Mouse (Mus musculus): Measurements from ENCODE around the gene Prss42. TPM values are rescaled to one million over a fixed set of nuclear protein-coding genes. Genes with fewer than 3 reads are reported as not detected.

Gene Prss42
- not detected for polyA plus RNA-seq (2015; fragmentation: Illumina TruSeq; extraction: RNeasy Lipid Tissue Mini Kit (QIAGEN cat#74804); ENCODE audit: insufficient read depth, low replicate concordance)

DNA sequence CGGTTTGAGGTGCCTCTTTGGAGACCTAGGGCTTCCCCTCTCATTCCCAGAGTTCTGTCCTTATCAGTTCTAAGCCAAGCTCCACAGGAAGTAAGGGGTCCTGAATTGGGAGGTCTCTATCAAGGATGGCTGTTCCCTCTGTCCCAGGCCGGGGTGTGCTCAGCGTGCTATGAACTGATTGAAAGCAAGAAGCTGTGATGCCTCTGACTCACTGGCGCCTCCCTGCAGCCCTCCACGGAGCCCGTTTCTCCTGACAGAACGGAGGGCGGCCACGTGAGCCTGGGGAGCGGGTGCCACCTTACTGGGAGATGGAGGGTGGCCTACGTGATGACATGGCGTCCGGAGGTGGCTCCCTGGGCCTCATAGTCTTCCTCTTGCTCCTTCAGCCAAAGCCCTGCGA lies at the start of gene Prss42:
TSS of gene Prss42 (plus strand) at position 301 of the 400 bp plus-strand sequence.

DNA sequence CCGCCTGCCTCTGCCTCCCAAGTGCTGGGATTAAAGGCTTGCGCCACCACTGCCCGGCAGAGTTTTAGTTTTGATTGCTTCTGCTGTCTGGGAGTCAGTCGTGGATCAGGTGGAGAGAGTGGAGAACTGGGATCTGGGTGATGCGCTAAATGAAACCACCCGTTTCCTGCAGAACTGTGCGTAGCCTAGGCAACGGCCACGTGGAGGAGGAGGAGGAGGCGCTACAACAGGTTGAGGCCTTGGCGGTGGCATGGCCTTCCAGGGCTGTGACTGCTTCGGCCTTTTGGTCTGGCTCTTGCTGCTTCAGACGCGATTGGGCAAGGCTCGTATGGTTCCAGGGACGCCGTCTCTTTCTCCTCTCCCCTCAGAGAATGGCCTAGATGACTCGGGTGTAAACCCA lies 15.8 kb downstream of the Prss42 start, which contains the start of gene Prss44:
TSS of gene Prss44 (plus strand) at position 206 of the 400 bp plus-strand sequence.

DNA sequence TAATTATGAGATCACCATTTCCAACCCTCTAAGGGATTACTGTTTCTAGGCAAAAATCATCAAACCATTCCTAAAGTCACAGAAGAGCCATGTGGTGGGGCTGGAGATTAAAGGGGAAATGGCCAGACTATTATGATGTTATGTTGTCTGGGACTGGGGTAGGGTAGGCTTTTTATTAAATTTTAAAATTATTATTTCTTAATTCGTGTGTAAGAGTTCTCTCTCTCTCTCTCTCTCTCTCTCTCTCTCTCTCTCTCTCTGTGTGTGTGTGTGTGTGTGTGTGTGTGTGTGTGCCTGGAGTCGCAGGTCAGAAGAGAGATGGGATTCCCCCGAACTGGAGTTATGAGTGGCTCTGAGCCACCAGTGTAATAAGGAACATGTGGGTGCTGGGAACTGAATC lies 28.4 kb downstream of the Prss42 start, which contains the start of gene Prss43:
TSS of gene Prss43 (plus strand) at position 301 of the 400 bp plus-strand sequence.

DNA sequence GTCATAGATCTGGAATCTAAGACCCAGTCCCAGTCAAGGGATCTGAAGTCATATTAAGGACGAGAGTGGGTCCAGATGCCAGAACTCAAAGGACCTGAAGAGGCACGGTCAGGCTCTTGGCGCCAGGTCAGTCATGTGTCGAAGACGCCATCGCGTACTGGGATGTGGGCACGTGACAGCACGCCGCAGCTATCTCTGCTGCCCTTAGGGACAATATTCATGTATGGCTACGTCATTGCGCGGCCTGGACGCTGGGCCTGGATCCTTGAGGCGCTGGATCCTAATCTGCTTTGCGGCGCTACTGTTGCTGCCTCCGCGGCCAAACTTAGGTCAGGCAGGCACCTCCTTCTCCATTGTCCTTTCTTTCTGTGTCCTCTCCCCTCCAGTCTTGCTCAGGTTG lies 36.4 kb downstream of the Prss42 start, which contains the start of gene Prss45:
TSS of gene Prss45 (plus strand) at position 178 of the 400 bp plus-strand sequence.

DNA sequence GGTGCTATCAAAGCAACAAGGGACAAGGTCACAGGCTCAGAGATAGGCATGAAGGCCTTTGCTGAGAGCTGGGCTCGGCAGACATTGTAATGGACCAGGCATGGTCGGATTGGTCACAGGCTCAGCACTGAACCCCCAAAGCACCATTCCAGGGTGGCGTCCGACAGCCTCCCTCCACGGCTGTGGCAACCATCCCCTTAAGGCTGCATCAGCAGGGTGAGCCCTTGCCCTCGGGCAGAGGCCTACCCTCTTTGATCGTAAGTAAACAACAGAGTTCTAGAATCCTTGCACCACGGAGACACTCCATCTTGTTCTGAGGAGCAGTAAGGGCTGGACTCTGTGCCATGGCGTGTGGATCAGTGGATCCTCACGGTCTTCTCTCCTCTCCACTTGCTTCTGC lies 46.2 kb downstream of the Prss42 start, which contains the start of gene Prss46:
TSS of gene Prss46 (plus strand) at position 301 of the 400 bp plus-strand sequence.

Other genes with a start within 250 kb of the Prss42 start
- gene Nradd, start 173.7 kb upstream of the Prss42 start, polyA plus RNA-seq (2015; fragmentation: Illumina TruSeq; extraction: RNeasy Lipid Tissue Mini Kit (QIAGEN cat#74804); ENCODE audit: insufficient read depth, low replicate concordance) = 6.0 TPM
- gene Nbeal2, start 144.0 kb upstream of the Prss42 start, polyA plus RNA-seq (2015; fragmentation: Illumina TruSeq; extraction: RNeasy Lipid Tissue Mini Kit (QIAGEN cat#74804); ENCODE audit: insufficient read depth, low replicate concordance) = 16.4 TPM
- 74.1 TPM for gene Ccdc12, start 141.7 kb upstream of the Prss42 start, polyA plus RNA-seq (2015; fragmentation: Illumina TruSeq; extraction: RNeasy Lipid Tissue Mini Kit (QIAGEN cat#74804); ENCODE audit: insufficient read depth, low replicate concordance)
- not detected for gene Myl3, start 56.3 kb upstream of the Prss42 start, polyA plus RNA-seq (2015; fragmentation: Illumina TruSeq; extraction: RNeasy Lipid Tissue Mini Kit (QIAGEN cat#74804); ENCODE audit: insufficient read depth, low replicate concordance)
- gene Pth1r, start 51.0 kb upstream of the Prss42 start, polyA plus RNA-seq (2015; fragmentation: Illumina TruSeq; extraction: RNeasy Lipid Tissue Mini Kit (QIAGEN cat#74804); ENCODE audit: insufficient read depth, low replicate concordance) = 1.9 TPM
- gene Prss44, start 15.8 kb downstream of the Prss42 start, polyA plus RNA-seq (2015; fragmentation: Illumina TruSeq; extraction: RNeasy Lipid Tissue Mini Kit (QIAGEN cat#74804); ENCODE audit: insufficient read depth, low replicate concordance) = not detected
- not detected for gene Prss43, start 28.5 kb downstream of the Prss42 start, polyA plus RNA-seq (2015; fragmentation: Illumina TruSeq; extraction: RNeasy Lipid Tissue Mini Kit (QIAGEN cat#74804); ENCODE audit: insufficient read depth, low replicate concordance)
- gene Prss45, start 36.4 kb downstream of the Prss42 start, polyA plus RNA-seq (2015; fragmentation: Illumina TruSeq; extraction: RNeasy Lipid Tissue Mini Kit (QIAGEN cat#74804); ENCODE audit: insufficient read depth, low replicate concordance) = not detected
- gene Prss46, start 46.3 kb downstream of the Prss42 start, polyA plus RNA-seq (2015; fragmentation: Illumina TruSeq; extraction: RNeasy Lipid Tissue Mini Kit (QIAGEN cat#74804); ENCODE audit: insufficient read depth, low replicate concordance) = not detected
- gene Prss50, start 59.8 kb downstream of the Prss42 start, polyA plus RNA-seq (2015; fragmentation: Illumina TruSeq; extraction: RNeasy Lipid Tissue Mini Kit (QIAGEN cat#74804); ENCODE audit: insufficient read depth, low replicate concordance) = not detected
- gene Als2cl, start 81.7 kb downstream of the Prss42 start, polyA plus RNA-seq (2015; fragmentation: Illumina TruSeq; extraction: RNeasy Lipid Tissue Mini Kit (QIAGEN cat#74804); ENCODE audit: insufficient read depth, low replicate concordance) = 31.4 TPM
- gene Tmie, start 81.9 kb downstream of the Prss42 start, polyA plus RNA-seq (2015; fragmentation: Illumina TruSeq; extraction: RNeasy Lipid Tissue Mini Kit (QIAGEN cat#74804); ENCODE audit: insufficient read depth, low replicate concordance) = 7.9 TPM
- 0.66 TPM for gene Fam240a, start 118.7 kb downstream of the Prss42 start, polyA plus RNA-seq (2015; fragmentation: Illumina TruSeq; extraction: RNeasy Lipid Tissue Mini Kit (QIAGEN cat#74804); ENCODE audit: insufficient read depth, low replicate concordance)
- gene Tdgf1, start 148.0 kb downstream of the Prss42 start, polyA plus RNA-seq (2015; fragmentation: Illumina TruSeq; extraction: RNeasy Lipid Tissue Mini Kit (QIAGEN cat#74804); ENCODE audit: insufficient read depth, low replicate concordance) = 0.62 TPM
- gene Lrrc2, start 153.4 kb downstream of the Prss42 start, polyA plus RNA-seq (2015; fragmentation: Illumina TruSeq; extraction: RNeasy Lipid Tissue Mini Kit (QIAGEN cat#74804); ENCODE audit: insufficient read depth, low replicate concordance) = 0.08 TPM
- gene Rtp3, start 192.4 kb downstream of the Prss42 start, polyA plus RNA-seq (2015; fragmentation: Illumina TruSeq; extraction: RNeasy Lipid Tissue Mini Kit (QIAGEN cat#74804); ENCODE audit: insufficient read depth, low replicate concordance) = 1.4 TPM
- 6.9 TPM for gene Ltf, start 221.1 kb downstream of the Prss42 start, polyA plus RNA-seq (2015; fragmentation: Illumina TruSeq; extraction: RNeasy Lipid Tissue Mini Kit (QIAGEN cat#74804); ENCODE audit: insufficient read depth, low replicate concordance)